Comparison of ENCODE assay signal across 8 mouse cellular contexts in genomic region chr11:52098398-52098946, GRCm38 (mm10). TPM values are rescaled to one million over a fixed set of nuclear protein-coding genes. Genes with fewer than 3 reads are reported as not detected.
DNase-seq lines count a peak whose midpoint lies in the region; ATAC-seq and TF ChIP-seq lines count a peak whose summit lies in the region.

Gene Ppp2ca (plus strand): TSS chr11:52098681.

- H3K27me3 ChIP-seq in CH12.LX (replicated peaks) = no peaks in the 10 kb centered on the region
- H3K27me3 ChIP-seq in forebrain, embryonic 11.5 days (ENCODE audit: control insufficient read depth, insufficient read depth, low read length) = no peaks in the 10 kb centered on the region
- no peaks in the 10 kb centered on the region for H3K27me3 ChIP-seq in heart, embryonic 16.5 days (ENCODE audit: control insufficient read depth, insufficient read depth, low read length)
- H3K27me3 ChIP-seq in liver, embryonic 15.5 days = peaks cover 2% of the 10 kb centered on the region; the same call in 1 of the 2 replicates
- H3K27me3 ChIP-seq in neural tube, embryonic 12.5 days (replicated peaks) = no peaks in the 10 kb centered on the region

- in situ Hi-C loops in CH12.LX (cut with MboI; ENCODE audit: low pct_ligation_motif_present, low pct_unique_long_range_greater_than_20kb, low sequenced_read_pairs) = no loop called here

- peak; percentile 99 for DNase-seq in CH12.LX (ENCODE audit: extremely low read depth)
- DNase-seq in c-Kit-positive CD71-positive TER-119-negative erythroid progenitor cells, embryonic 14.5 days (ENCODE audit: low read depth) = peak; percentile 98
- peak; percentile 98 for DNase-seq in forebrain, embryonic 11.5 days (ENCODE audit: low spot score)
- peak; percentile 98 to 99 for DNase-seq in kidney, postnatal 36 days
- DNase-seq in telencephalon, adult 2 months (ENCODE audit: low read depth, low spot score) = peak; percentile 97

- H3K4me3 ChIP-seq in CH12.LX (replicated peaks in 1 of 3; ENCODE audit: low read depth in 2 of 3, low read length in 2 of 3, poor library complexity in 1 of 3) = peak within 1 kb of the TSS; percentile 77 to 96 (median 85)
- peak within 1 kb of the TSS; percentile 98 for H3K4me3 ChIP-seq in forebrain, embryonic 11.5 days (ENCODE audit: low read depth, low read length)
- H3K4me3 ChIP-seq in heart, embryonic 16.5 days (ENCODE audit: low read length) = peak within 1 kb of the TSS; percentile 77
- H3K4me3 ChIP-seq in liver, embryonic 15.5 days (replicated peaks) = peak within 1 kb of the TSS; percentile 83
- peak within 1 kb of the TSS; percentile 99 for H3K4me3 ChIP-seq in neural tube, embryonic 12.5 days

- WGBS in forebrain, embryonic 11.5 days = under 1% methylated on average over 52 of the region's 53 CpGs
- under 1% methylated on average over 53 of the region's 53 CpGs for WGBS in heart, embryonic 16.5 days
- WGBS in liver, embryonic 15.5 days (ENCODE audit: insufficient replicate concordance) = under 1% methylated on average over 53 of the region's 53 CpGs
- WGBS in neural tube, embryonic 12.5 days = under 1% methylated on average over 51 of the region's 53 CpGs

- no peak for TF ChIP-seq CTCF in CH12.LX (conservative IDR thresholded peaks at IDR 0.05 in 1 of 2, IDR thresholded peaks at IDR 0.05 in 1 of 2; ENCODE audit: low read depth in 2 of 2, low read length in 2 of 2)

- dilution Hi-C loops in CH12.LX (cut with MboI; ENCODE audit: extremely low pct_ligation_motif_present, extremely low pct_unique_long_range_greater_than_20kb, low sequenced_read_pairs) = no loop called here

- peak within 1 kb of the TSS; percentile 82 for H3K4me2 ChIP-seq in CH12.LX (ENCODE audit: insufficient read depth, low read depth, poor library complexity, severe bottlenecking)
- peak within 1 kb of the TSS; percentile 66 for H3K4me2 ChIP-seq in forebrain, embryonic 11.5 days (ENCODE audit: low read depth, low read length, severe bottlenecking)
- H3K4me2 ChIP-seq in heart, embryonic 16.5 days (ENCODE audit: low read depth, low read length) = peak within 1 kb of the TSS; percentile 84
- peak within 1 kb of the TSS; percentile 96 for H3K4me2 ChIP-seq in liver, embryonic 15.5 days
- peak within 1 kb of the TSS; percentile 91 for H3K4me2 ChIP-seq in neural tube, embryonic 12.5 days (replicated peaks)

- peak; percentile 85 for TF ChIP-seq POLR2A in CH12.LX (IDR thresholded peaks at IDR 0.05; ENCODE audit: low read depth, low read length)

- H3K9ac ChIP-seq in CH12.LX (ENCODE audit: insufficient read depth, low read depth) = peak within 1 kb of the TSS; percentile 100
- peak within 1 kb of the TSS; percentile 98 for H3K9ac ChIP-seq in forebrain, embryonic 11.5 days (ENCODE audit: low read length)
- H3K9ac ChIP-seq in heart, embryonic 16.5 days (ENCODE audit: low read length) = peak within 1 kb of the TSS; percentile 97
- H3K9ac ChIP-seq in liver, embryonic 15.5 days = peak within 1 kb of the TSS; percentile 98
- H3K9ac ChIP-seq in neural tube, embryonic 12.5 days = peak within 1 kb of the TSS; percentile 100

- peaks cover 22 to 48% of the 10 kb centered on the region in 2 experiments for H3K4me1 ChIP-seq in CH12.LX (ENCODE audit: control insufficient read depth in 1 of 2, insufficient read depth in 2 of 2)
- H3K4me1 ChIP-seq in forebrain, embryonic 11.5 days (replicated peaks; ENCODE audit: control insufficient read depth, insufficient read depth, low read length) = peaks cover 6% of the 10 kb centered on the region; the same call in 1 of the 2 replicates
- H3K4me1 ChIP-seq in heart, embryonic 16.5 days (ENCODE audit: control insufficient read depth, insufficient read depth, low read length) = peaks cover 38% of the 10 kb centered on the region
- H3K4me1 ChIP-seq in liver, embryonic 15.5 days (replicated peaks) = peaks cover 53% of the 10 kb centered on the region
- H3K4me1 ChIP-seq in neural tube, embryonic 12.5 days = peaks cover 29% of the 10 kb centered on the region

- TF ChIP-seq RAD21 in CH12.LX (IDR thresholded peaks at IDR 0.05; ENCODE audit: low read depth, low read length) = no peak

- no peaks in the 10 kb centered on the region for H3K9me3 ChIP-seq in CH12.LX (replicated peaks; ENCODE audit: low read length)
- H3K9me3 ChIP-seq in forebrain, embryonic 11.5 days (ENCODE audit: control insufficient read depth, low read length) = no peaks in the 10 kb centered on the region
- H3K9me3 ChIP-seq in heart, embryonic 16.5 days (replicated peaks; ENCODE audit: control insufficient read depth, low read length) = no peaks in the 10 kb centered on the region
- H3K9me3 ChIP-seq in liver, embryonic 15.5 days (replicated peaks) = no peaks in the 10 kb centered on the region
- H3K9me3 ChIP-seq in neural tube, embryonic 12.5 days = no peaks in the 10 kb centered on the region

- peaks cover 48% of the 10 kb centered on the region for H3K79me2 ChIP-seq in CH12.LX (replicated peaks; ENCODE audit: control insufficient read depth, extremely low read depth, insufficient read depth, poor library complexity, severe bottlenecking)

- peaks cover 5 to 28% of the 10 kb centered on the region in 2 experiments for H3K36me3 ChIP-seq in CH12.LX (replicated peaks in 1 of 2; ENCODE audit: control insufficient read depth in 1 of 2, insufficient read depth in 1 of 2, low read length in 1 of 2)
- no peaks in the 10 kb centered on the region for H3K36me3 ChIP-seq in forebrain, embryonic 11.5 days (ENCODE audit: control insufficient read depth, insufficient read depth, low read length)
- no peaks in the 10 kb centered on the region for H3K36me3 ChIP-seq in heart, embryonic 16.5 days (ENCODE audit: control insufficient read depth, insufficient read depth)
- peaks cover 7% of the 10 kb centered on the region for H3K36me3 ChIP-seq in liver, embryonic 15.5 days (replicated peaks)
- H3K36me3 ChIP-seq in neural tube, embryonic 12.5 days = no peaks in the 10 kb centered on the region

- H3K27ac ChIP-seq in CH12.LX (ENCODE audit: insufficient read depth, low read depth) = peak within 1 kb of the TSS; percentile 85
- H3K27ac ChIP-seq in forebrain, embryonic 11.5 days (ENCODE audit: low read depth, low read length) = peak within 1 kb of the TSS; percentile 98
- peak within 1 kb of the TSS; percentile 97 for H3K27ac ChIP-seq in heart, embryonic 16.5 days (ENCODE audit: low read length)
- peak within 1 kb of the TSS; percentile 100 for H3K27ac ChIP-seq in liver, embryonic 15.5 days (replicated peaks)
- peak within 1 kb of the TSS; percentile 100 for H3K27ac ChIP-seq in neural tube, embryonic 12.5 days

- peak; percentile 98 for ATAC-seq in forebrain, embryonic 11.5 days (replicated peaks; ENCODE audit: low FRiP score)
- ATAC-seq in heart, embryonic 16.5 days (replicated peaks; ENCODE audit: extremely low read depth, insufficient read depth, low FRiP score) = peak; percentile 97
- peak; percentile 96 for ATAC-seq in liver, embryonic 15.5 days (ENCODE audit: insufficient read depth)
- peak; percentile 98 for ATAC-seq in neural tube, embryonic 12.5 days (ENCODE audit: low FRiP score, low read depth)

- no peak for TF ChIP-seq EP300 in CH12.LX (IDR thresholded peaks at IDR 0.05; ENCODE audit: low read length)

TF ChIP-seq in CH12.LX, 34 proteins besides CTCF, POLR2A, EP300 and RAD21 (continues in another document):
- TF ChIP-seq HCFC1 (IDR thresholded peaks at IDR 0.05; ENCODE audit: low read depth, low read length) = peak; percentile 83
- peak; percentile 6; the same call in 1 of the 2 replicates for TF ChIP-seq JUN (IDR thresholded peaks at IDR 0.05; ENCODE audit: insufficient read depth, low read depth, low read length)
- no peak for TF ChIP-seq USF1 (IDR thresholded peaks at IDR 0.05; ENCODE audit: low read depth, low read length)
- TF ChIP-seq ZKSCAN1 (IDR thresholded peaks at IDR 0.05; ENCODE audit: borderline replicate concordance, low read depth, low read length) = no peak
- TF ChIP-seq ETS1 (conservative IDR thresholded peaks at IDR 0.05; ENCODE audit: low read depth, low read length) = peak; percentile 32; the same call in 1 of the 2 replicates
- TF ChIP-seq MAZ (IDR thresholded peaks at IDR 0.05; ENCODE audit: low read depth, low read length) = peak; percentile 97
- TF ChIP-seq TCF12 (IDR thresholded peaks at IDR 0.05; ENCODE audit: low read depth, low read length) = peak; percentile 86
- TF ChIP-seq IRF4 (IDR thresholded peaks at IDR 0.05; ENCODE audit: low read depth, low read length) = peak; percentile 68; the same call in 1 of the 2 replicates
- TF ChIP-seq RCOR1 (conservative IDR thresholded peaks at IDR 0.05; ENCODE audit: low read depth, low read length) = peak; percentile 66; the same call in 1 of the 2 replicates
- 0 out of 2 replicates have a peak, but pooled peaks have one; percentile 47 for TF ChIP-seq E2F4 (IDR thresholded peaks at IDR 0.05; ENCODE audit: insufficient replicate concordance, low read depth, low read length)
- no peak for TF ChIP-seq PAX5 (IDR thresholded peaks at IDR 0.05; ENCODE audit: low read length)
- peak; percentile 53 for TF ChIP-seq MXI1 (IDR thresholded peaks at IDR 0.05; ENCODE audit: low read depth, low read length)
- TF ChIP-seq SMC3 (IDR thresholded peaks at IDR 0.05; ENCODE audit: low read depth, low read length) = no peak
- peak; percentile 88 for TF ChIP-seq CHD2 (IDR thresholded peaks at IDR 0.05; ENCODE audit: low read length)
- TF ChIP-seq JUND (conservative IDR thresholded peaks at IDR 0.05; ENCODE audit: low read depth, low read length) = no peak
- no peak for TF ChIP-seq MYC (IDR thresholded peaks at IDR 0.05; ENCODE audit: low read depth, low read length)
- peak; percentile 5; the same call in 1 of the 2 replicates for TF ChIP-seq GABPA (IDR thresholded peaks at IDR 0.05; ENCODE audit: insufficient replicate concordance, low read depth, low read length)
- peak; percentile 87 for TF ChIP-seq TBP (conservative IDR thresholded peaks at IDR 0.05; ENCODE audit: low read depth, low read length)
- no peak; the same call in 1 of the 2 replicates for TF ChIP-seq BHLHE40 (IDR thresholded peaks at IDR 0.05; ENCODE audit: low read depth, low read length)
- TF ChIP-seq SIN3A (IDR thresholded peaks at IDR 0.05; ENCODE audit: low read length) = peak; percentile 15
- peak; percentile 68; the same call in 1 of the 2 replicates for TF ChIP-seq POLR2AphosphoS2 (IDR thresholded peaks at IDR 0.05; ENCODE audit: low read depth, low read length)
- peak; percentile 48; the same call in 1 of the 2 replicates for TF ChIP-seq MEF2A (IDR thresholded peaks at IDR 0.05; ENCODE audit: borderline replicate concordance, low read depth, low read length)

RNA-seq across cellular contexts. Expression of gene Ppp2ca, which starts in this region (rescaled TPM):
- total RNA-seq in CH12.LX (2012; rRNA removed) (85.5 and 108 TPM in 2 replicates), CH12.LX (2014; rRNA removed) (177 and 190 TPM in 2 replicates)
- polyA plus RNA-seq in CH12.LX (2012; ENCODE audit: insufficient read length, low read depth) = 121 and 185 TPM in 2 replicates
- polyA plus RNA-seq in forebrain, embryonic 11.5 days (2014; fragmentation: Nextera tagmentation; extraction: Ambion mirVana) = 122 and 128 TPM in 2 replicates
- 67.3 and 71.3 TPM in 2 replicates for polyA plus RNA-seq in heart, embryonic 16.5 days (2015; fragmentation: Nextera tagmentation; extraction: Ambion mirVana)
- polyA plus RNA-seq in liver, embryonic 15.5 days (2015; fragmentation: Nextera tagmentation; extraction: Ambion mirVana) = 31.4 and 31.6 TPM in 2 replicates
- 132 and 143 TPM in 2 replicates for polyA plus RNA-seq in neural tube, embryonic 12.5 days (2016; fragmentation: Nextera tagmentation; extraction: Ambion mirVana)

Comparison
In these comparisons a context has a peak if more than half of its experiments do, and no peak if none do; other contexts are left out.
1. Peak in every context shown above with its lines: DNase-seq, ATAC-seq, H3K4me3 ChIP-seq and H3K27ac ChIP-seq.